Mouse (Mus musculus) liver, embryonic 14.5 days (tissue): Measurements from ENCODE around the gene Mipol1. TPM values are rescaled to one million over a fixed set of nuclear protein-coding genes. Genes with fewer than 3 reads are reported as not detected.

Experiments
- ATAC-seq: fragments of 200-750 bp; cut with Nextera tagmentation; 2 replicates; pipeline ENCODE4 v1.8.0; 2017; ENCODE audit warnings: moderate number of reproducible peaks, mild to moderate bottlenecking, moderate library complexity; ENCODE audit not compliant: insufficient read depth
- DNase-seq, 3 experiments: peaks; one replicate each; pipeline ENCODE4 v3.0.0-alpha.2; 2012 to 2013; ENCODE audit warnings: low read depth in 3 of 3, low spot score in 3 of 3
- H3K27ac ChIP-seq: fragments of 300-500 bp; sonication (generic); 2 replicates; pipeline ENCODE4 v1.5.1; 2014; ENCODE audit warnings: moderate library complexity, mild to moderate bottlenecking, control low read depth, inconsistent platforms
- H3K27me3 ChIP-seq: fragments of 300-500 bp; sonication (generic); 2 replicates; pipeline ENCODE4 v1.6.1; 2014; ENCODE audit warnings: mild to moderate bottlenecking, low read length, moderate library complexity; ENCODE audit not compliant: control insufficient read depth, insufficient read depth
- H3K36me3 ChIP-seq: fragments of 300-500 bp; sonication (generic); replicated peaks from 2 replicates; pipeline ENCODE4 v1.6.1; 2014; ENCODE audit warnings: low read depth; ENCODE audit not compliant: control insufficient read depth, insufficient read depth
- H3K4me1 ChIP-seq, 2 experiments: fragments of 200-500 bp in 1 of 2; fragments of 300-500 bp in 1 of 2; sonication (generic) in 1 of 2; replicated peaks; 2 replicates each; pipeline ENCODE4 v1.6.1; 2012 to 2014; ENCODE audit warnings: antibody characterized with exemption in 1 of 2, inconsistent platforms in 1 of 2, low read length in 1 of 2; ENCODE audit not compliant: control insufficient read depth in 2 of 2, insufficient read depth in 2 of 2
- H3K4me2 ChIP-seq: fragments of 300-500 bp; sonication (generic); 2 replicates; pipeline ENCODE4 v1.6.1; 2014; ENCODE audit warnings: low read depth, mild to moderate bottlenecking, control low read depth, moderate library complexity
- H3K4me3 ChIP-seq, 2 experiments: fragments of 200-500 bp in 1 of 2; fragments of 300-500 bp in 1 of 2; sonication (generic) in 1 of 2; 2 replicates each; pipeline ENCODE4 v1.5.1; 2012 to 2014; ENCODE audit warnings: low read depth in 2 of 2, low read length in 2 of 2, mild to moderate bottlenecking in 2 of 2, control low read depth in 1 of 2, inconsistent platforms in 1 of 2, moderate library complexity in 1 of 2; ENCODE audit not compliant: insufficient read depth in 1 of 2
- H3K9ac ChIP-seq: fragments of 300-500 bp; sonication (generic); replicated peaks from 2 replicates; pipeline ENCODE4 v1.6.1; 2014; ENCODE audit warnings: mild to moderate bottlenecking, control low read depth, moderate library complexity
- H3K9me3 ChIP-seq: fragments of 300-500 bp; sonication (generic); 2 replicates; pipeline ENCODE4 v1.6.1; 2016; ENCODE audit warnings: low read length, mixed read lengths; ENCODE audit not compliant: control insufficient read depth
- CTCF ChIP-seq: IDR thresholded peaks from 2 replicates; pipeline ENCODE4 v1.5.1; 2016; ENCODE audit warnings: antibody characterized with exemption, low read depth, control low read depth
- EP300 ChIP-seq: IDR thresholded peaks from 2 replicates; pipeline ENCODE4 v1.6.1; 2016; ENCODE audit warnings: antibody characterized with exemption, low read depth
- WGBS: fragments of 180-500 bp; shearing (Covaris S2); extraction: QIAGEN DNeasy Blood & Tissue Kit; methylation state at CpG from one replicate; pipeline ENCODE4 v1.1.7; 2014; ENCODE audit not compliant: insufficient replicate concordance; 5-methylcytosine and 5-hydroxymethylcytosine counted together
- polyA plus RNA-seq, 2 experiments: library from polyadenylated mRNA; depleted of rRNA in 1 of 2; stranded (reverse) in 1 of 2; unstranded in 1 of 2; fragments of >200 nt; fragmentation: Nextera tagmentation in 1 of 2; extraction: Ambion mirVana in 1 of 2; gene quantifications; 2 replicates each; pipeline versions ENCODE4 v1.2.1 to v1.2.3; 2012 to 2014

The Mipol1 gene
- polyA plus RNA-seq, 2 experiments = 1.7 to 3.5 TPM

GRCm38 (mm10) chr12:57362732-57363131 is 132.5 kb downstream of the Mipol1 start:
- Histone ChIP-seq H3K4me1 (no peaks in the 10 kb centered on the region), H3K4me3 (no peak overlapping the region), H3K36me3 (no peaks in the 10 kb centered on the region), H3K27ac (no peak overlapping the region), H3K9me3 (no peaks in the 10 kb centered on the region), H3K27me3 (no peaks in the 10 kb centered on the region), H3K9ac (no peak overlapping the region), H3K4me2 (no peak overlapping the region)
- WGBS = 54% methylated on average over 2 of the region's 2 CpGs
- no peak for ATAC-seq
- TF ChIP-seq EP300 = no peak
- no peak for TF ChIP-seq CTCF
- DNase-seq = no peak

- ATAC-seq (no peak), DNase-seq (no peak)
- Histone ChIP-seq H3K4me1 (no peaks in the 10 kb centered on the region), H3K9ac (no peak overlapping the region), H3K4me3 (no peak overlapping the region), H3K27me3 (no peaks in the 10 kb centered on the region), H3K36me3 (no peaks in the 10 kb centered on the region), H3K4me2 (no peak overlapping the region), H3K27ac (no peak overlapping the region), H3K9me3 (no peaks in the 10 kb centered on the region)
- 72% methylated on average over 7 of the region's 7 CpGs for WGBS
- TF ChIP-seq EP300 = no peak
- no peak for TF ChIP-seq CTCF
These were observed 133.8 kb downstream of the Mipol1 start for GRCm38 (mm10) chr12:57364027-57364426.

GRCm38 (mm10) chr12:57371790-57372547 is 141.7 kb downstream of the Mipol1 start:
- no peaks in the 10 kb centered on the region for H3K9me3 ChIP-seq
- no peak overlapping the region for H3K27ac ChIP-seq
- H3K4me1 ChIP-seq = peaks cover 3 to 4% of the 10 kb centered on the region in 2 experiments; a peak in 2 of 4 replicates
- DNase-seq = peak; percentile 13 to 39 (median 19)
- TF ChIP-seq CTCF = no peak
- no peak for TF ChIP-seq EP300
- H3K9ac ChIP-seq = no peak overlapping the region
- H3K27me3 ChIP-seq = no peaks in the 10 kb centered on the region
- H3K4me3 ChIP-seq = no peak overlapping the region
- H3K36me3 ChIP-seq = no peaks in the 10 kb centered on the region
- WGBS = 62% methylated on average over 3 of the region's 3 CpGs
- ATAC-seq = peak; percentile 95
- no peak overlapping the region for H3K4me2 ChIP-seq

DNA sequence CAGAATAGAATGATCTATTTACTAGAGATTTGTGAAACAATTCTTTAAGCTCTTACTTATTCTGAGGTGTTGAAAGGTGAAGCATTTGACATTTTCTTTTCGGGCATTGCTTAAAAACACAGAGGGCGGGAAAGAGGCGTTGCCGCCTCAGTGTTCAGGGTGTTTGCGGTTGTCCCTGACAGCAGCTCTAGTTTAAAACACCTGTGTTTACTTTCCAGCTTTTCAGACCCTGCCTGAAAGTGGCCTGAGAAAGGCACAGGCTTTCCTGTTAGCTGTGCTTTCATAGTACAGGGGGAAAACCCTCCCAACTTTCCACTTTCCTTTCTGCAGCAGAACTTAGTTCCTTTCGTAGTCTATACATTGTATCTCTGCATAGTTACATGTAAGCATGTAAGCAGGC is 152.6 kb downstream of the Mipol1 start:
- Histone ChIP-seq H3K36me3 (no peaks in the 10 kb centered on the region), H3K4me2 (no peak overlapping the region), H3K27me3 (no peaks in the 10 kb centered on the region), H3K27ac (no peak overlapping the region), H3K9ac (no peak overlapping the region), H3K4me1 (no peaks in the 10 kb centered on the region), H3K9me3 (no peaks in the 10 kb centered on the region), H3K4me3 (no peak overlapping the region)
- TF ChIP-seq CTCF (no peak), EP300 (no peak)
- DNase-seq = no peak
- WGBS = 58% methylated on average over 6 of the region's 6 CpGs
- ATAC-seq = no peak

- TF ChIP-seq EP300 (no peak), CTCF (no peak)
- H3K9ac ChIP-seq = no peak overlapping the region
- no peaks in the 10 kb centered on the region for H3K27me3 ChIP-seq
- H3K9me3 ChIP-seq = no peaks in the 10 kb centered on the region
- H3K4me3 ChIP-seq = no peak overlapping the region
- H3K4me2 ChIP-seq = no peak overlapping the region
- 75% methylated on average over 2 of the region's 2 CpGs for WGBS
- no peaks in the 10 kb centered on the region for H3K36me3 ChIP-seq
- ATAC-seq (no peak), DNase-seq (no peak)
- no peaks in the 10 kb centered on the region for H3K4me1 ChIP-seq
- no peak overlapping the region for H3K27ac ChIP-seq
These were observed 157.5 kb downstream of the Mipol1 start for GRCm38 (mm10) chr12:57387588-57388292.
